Comparison of ENCODE assay signal across 19 mouse cellular contexts in genomic region chr16:30695691-30696090, GRCm38 (mm10).
"Had no signal": no experiment of that assay in that cellular context is flagged by ENCODE, and none has a peak within 500 bp of the region (broad histone marks: within the 10 kb centered on the region; RNA-seq: fewer than 3 reads in every experiment).

No protein-coding gene starts in this region.

- H3K36me3 ChIP-seq: midbrain, embryonic 10.5 days; midbrain, embryonic 12.5 days; neural tube, embryonic 13.5 days; neural tube, embryonic 15.5 days had no signal

- DNase-seq: lung, adult 18-20 months; lung, embryonic 14.5 days; lung, postnatal 10 days; lung, postnatal 4 days; midbrain, embryonic 14.5 days; retina, postnatal 1 day; right cerebral cortex, adult 18-20 months; right cerebral cortex, postnatal 25 days; right cerebral cortex, postnatal 4 days; spleen, adult 18-20 months; thymus, adult 2 months; thymus, postnatal 14 days; thymus, postnatal 36 days had no signal

- H3K4me3 ChIP-seq: midbrain, embryonic 10.5 days; midbrain, embryonic 12.5 days; myocyte; neural tube, embryonic 13.5 days; neural tube, embryonic 15.5 days had no signal

- H3K27me3 ChIP-seq: midbrain, embryonic 12.5 days; neural tube, embryonic 13.5 days; neural tube, embryonic 15.5 days had no signal

- H3K4me2 ChIP-seq: lung, embryonic 14.5 days; midbrain, embryonic 12.5 days; neural tube, embryonic 13.5 days; neural tube, embryonic 15.5 days had no signal

- H3K9me3 ChIP-seq: midbrain, embryonic 10.5 days; midbrain, embryonic 12.5 days; neural tube, embryonic 13.5 days; neural tube, embryonic 15.5 days had no signal

- ATAC-seq: midbrain, embryonic 16.5 days had no signal

- H3K4me1 ChIP-seq: midbrain, embryonic 12.5 days had no signal

- H3K27ac ChIP-seq: midbrain, embryonic 10.5 days; midbrain, embryonic 12.5 days; neural tube, embryonic 13.5 days; neural tube, embryonic 15.5 days had no signal

- H3K9ac ChIP-seq: lung, embryonic 14.5 days; midbrain, embryonic 12.5 days; neural tube, embryonic 13.5 days; neural tube, embryonic 15.5 days had no signal
